Mouse (Mus musculus) small intestine, adult 2 months (tissue): Measurements from ENCODE around the gene Cenpp. TPM values are rescaled to one million over a fixed set of nuclear protein-coding genes. Genes with fewer than 3 reads are reported as not detected.

Source experiments
- H3K27ac ChIP-seq: fragments of 200-500 bp; 2 replicates; pipeline ENCODE4 v1.5.1; 2012; ENCODE audit warnings: low read depth, low read length, control low read depth, inconsistent platforms; ENCODE audit not compliant: insufficient read depth
- H3K27me3 ChIP-seq: fragments of 200-500 bp; 2 replicates; pipeline ENCODE4 v1.6.1; 2012; ENCODE audit warnings: mild to moderate bottlenecking, moderate library complexity, low read length, inconsistent platforms; ENCODE audit not compliant: control insufficient read depth, insufficient read depth
- H3K36me3 ChIP-seq: fragments of 200-500 bp; 2 replicates; pipeline ENCODE4 v1.6.1; 2012; ENCODE audit warnings: mild to moderate bottlenecking, low read length, control low read depth, inconsistent platforms; ENCODE audit not compliant: control insufficient read depth, insufficient read depth
- H3K4me1 ChIP-seq: fragments of 200-500 bp; 2 replicates; pipeline ENCODE4 v1.6.1; 2012; ENCODE audit warnings: low read length, inconsistent platforms, mixed read lengths; ENCODE audit not compliant: control insufficient read depth, insufficient read depth, insufficient read length
- H3K4me3 ChIP-seq: fragments of 200-500 bp; 2 replicates; pipeline ENCODE4 v1.5.1; 2012; ENCODE audit warnings: low read depth, mild to moderate bottlenecking, control low read depth, inconsistent platforms, low read length, moderate library complexity
- CTCF ChIP-seq: fragments of 200-500 bp; IDR thresholded peaks from 2 replicates; pipeline ENCODE4 v1.5.1; 2012; ENCODE audit warnings: low read depth, mild to moderate bottlenecking, control low read depth, inconsistent platforms, low read length, moderate library complexity, mixed read lengths; ENCODE audit not compliant: insufficient replicate concordance, insufficient read length; ENCODE audit errors: extremely low read depth
- POLR2A ChIP-seq: fragments of 200-500 bp; IDR thresholded peaks from 2 replicates; pipeline ENCODE4 v1.6.1; 2012; ENCODE audit warnings: low read depth, mild to moderate bottlenecking, control low read depth, inconsistent platforms, low read length, moderate library complexity
- WGBS: fragments of 180-500 bp; shearing (Covaris S2); methylation state at CpG from one replicate; pipeline ENCODE4 v1.1.7; 2018; 5-methylcytosine and 5-hydroxymethylcytosine counted together
- polyA plus RNA-seq: library from polyadenylated mRNA; depleted of rRNA; stranded (reverse); fragments of >200 nt; gene quantifications from 2 replicates; pipeline ENCODE4 v1.2.3, GENCODE M21; 2012

Cenpp gene
- polyA plus RNA-seq, 1 experiment = 0.27 TPM

- H3K36me3 ChIP-seq = no peaks in the 10 kb centered on the region
- H3K27ac ChIP-seq = no peak overlapping the region
- H3K4me1 ChIP-seq = no peaks in the 10 kb centered on the region
- 88% methylated on average over 6 of the region's 6 CpGs for WGBS
- TF ChIP-seq CTCF (no peak), POLR2A (no peak)
- H3K27me3 ChIP-seq = no peaks in the 10 kb centered on the region
- no peak overlapping the region for H3K4me3 ChIP-seq
Observed at GRCm38 (mm10) chr13:49586062-49586461, 66.5 kb downstream of the Cenpp start.

GRCm38 (mm10) chr13:49584307-49585005 lies 68.1 kb downstream of the Cenpp start:
- WGBS = 81% methylated on average over 8 of the region's 8 CpGs
- Histone ChIP-seq H3K36me3 (no peaks in the 10 kb centered on the region), H3K27me3 (no peaks in the 10 kb centered on the region), H3K4me3 (no peak overlapping the region), H3K4me1 (0 out of 2 replicates have a peak, but pooled peaks cover 1% of the 10 kb centered on the region), H3K27ac (no peak overlapping the region)
- TF ChIP-seq CTCF (no peak), POLR2A (no peak)

GRCm38 (mm10) chr13:49583859-49584258 lies 68.7 kb downstream of the Cenpp start:
- no peak overlapping the region for H3K4me3 ChIP-seq
- H3K27me3 ChIP-seq = no peaks in the 10 kb centered on the region
- TF ChIP-seq CTCF = no peak
- no peak for TF ChIP-seq POLR2A
- H3K27ac ChIP-seq = no peak overlapping the region
- H3K4me1 ChIP-seq = 0 out of 2 replicates have a peak, but pooled peaks cover 1% of the 10 kb centered on the region
- no peaks in the 10 kb centered on the region for H3K36me3 ChIP-seq

- TF ChIP-seq CTCF (no peak), POLR2A (no peak)
- H3K4me3 ChIP-seq = no peak within 1 kb of the TSS
- 72% methylated on average over 8 of the region's 8 CpGs for WGBS
- no peak within 1 kb of the TSS for H3K27ac ChIP-seq
- H3K27me3 ChIP-seq = no peaks in the 10 kb centered on the region
- no peaks in the 10 kb centered on the region for H3K36me3 ChIP-seq
- H3K4me1 ChIP-seq = 0 out of 2 replicates have a peak, but pooled peaks cover 1% of the 10 kb centered on the region
Observed at GRCm38 (mm10) chr13:49581541-49582530, 70.7 kb downstream of the Cenpp start, which contains the start of gene Omd. TSS of gene Omd (plus strand) at chr13:49582462.

GRCm38 (mm10) chr13:49571418-49571817 lies 81.2 kb downstream of the Cenpp start:
- 85% methylated on average over 2 of the region's 2 CpGs for WGBS

GRCm38 (mm10) chr13:49570371-49570770 lies 82.2 kb downstream of the Cenpp start:
- Histone ChIP-seq H3K27ac (no peak overlapping the region), H3K4me1 (no peaks in the 10 kb centered on the region), H3K27me3 (no peaks in the 10 kb centered on the region), H3K4me3 (no peak overlapping the region), H3K36me3 (no peaks in the 10 kb centered on the region)
- no peak for TF ChIP-seq POLR2A
- TF ChIP-seq CTCF = no peak
- WGBS = 79% methylated on average over 3 of the region's 3 CpGs

More at GRCm38 (mm10) chr13:49571418-49571817, 81.2 kb downstream of the Cenpp start:
- H3K36me3 ChIP-seq = no peaks in the 10 kb centered on the region
- H3K27me3 ChIP-seq = no peaks in the 10 kb centered on the region
- TF ChIP-seq CTCF (no peak), POLR2A (no peak)
- H3K4me3 ChIP-seq = no peak overlapping the region
- no peaks in the 10 kb centered on the region for H3K4me1 ChIP-seq
- no peak overlapping the region for H3K27ac ChIP-seq

GRCm38 (mm10) chr13:49564347-49564746 lies 88.2 kb downstream of the Cenpp start:
- no peaks in the 10 kb centered on the region for H3K36me3 ChIP-seq
- WGBS = 88% methylated on average over 1 of the region's 1 CpGs
- TF ChIP-seq POLR2A (no peak), CTCF (no peak)

More at GRCm38 (mm10) chr13:49564347-49564746, 88.2 kb downstream of the Cenpp start:
- Histone ChIP-seq H3K4me1 (no peaks in the 10 kb centered on the region), H3K27me3 (no peaks in the 10 kb centered on the region), H3K27ac (no peak overlapping the region), H3K4me3 (no peak overlapping the region)
